Mouse (Mus musculus) right cerebral cortex, postnatal 10 days (tissue): ENCODE measurements around the gene Trim46.

Experiments
- DNase-seq, 2 experiments: peaks; one replicate each; pipeline ENCODE4 v3.0.0; 2021; ENCODE audit warnings: low spot score in 2 of 2

Gene Trim46

GRCm38 (mm10) chr3:89246261-89247100, at the start of gene Trim46:
Gene Trim46 (minus strand): TSS chr3:89246309.
- DNase-seq: peak; percentile 95

DNA sequence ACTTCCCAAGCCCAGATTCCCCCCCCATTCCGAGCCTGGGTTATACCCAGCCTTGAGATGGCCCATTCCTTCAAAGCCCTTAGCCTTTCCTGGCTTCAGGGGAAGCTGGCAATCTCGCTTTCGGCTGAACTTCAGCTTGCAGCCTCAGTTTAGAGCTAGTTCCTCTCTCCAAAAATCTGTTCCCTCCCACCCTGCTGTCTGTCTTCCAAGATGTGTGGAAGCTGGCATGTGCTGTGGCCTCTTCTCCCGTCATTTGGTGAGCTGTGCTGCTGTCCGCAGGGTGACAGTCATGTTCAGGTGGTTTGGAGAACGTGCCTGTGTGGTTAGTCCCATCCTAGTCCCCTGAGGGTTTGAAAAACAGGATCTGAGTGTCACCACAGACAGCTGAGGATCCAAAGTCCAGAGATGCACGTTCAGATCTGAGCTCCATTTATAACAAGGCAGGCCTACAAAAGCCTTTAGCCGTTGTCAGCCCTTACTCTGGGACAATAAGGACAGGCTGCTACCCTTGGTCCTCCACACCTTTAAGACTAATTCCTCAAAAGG, 49.6 kb upstream of the Trim46 start:
- no peak for DNase-seq

DNA sequence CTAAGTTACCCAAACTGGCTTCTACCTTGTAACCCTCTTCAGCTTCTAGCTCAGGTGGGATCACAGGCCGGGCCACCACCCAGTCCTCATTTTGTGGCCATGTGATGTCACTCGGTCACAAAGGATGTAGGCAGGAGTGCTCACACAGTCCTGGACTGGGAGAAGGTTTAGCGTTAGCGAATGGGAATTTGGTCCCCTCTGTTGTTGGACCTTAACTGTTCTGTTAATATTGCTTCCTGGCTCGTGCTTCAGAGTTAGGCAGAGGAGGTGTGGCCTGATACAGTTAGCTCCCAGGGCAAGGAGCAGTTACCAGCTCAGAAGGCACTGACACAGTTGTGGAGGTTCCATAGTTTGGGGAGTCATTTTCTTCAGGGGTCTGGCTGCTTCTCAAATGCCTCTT, 48.1 kb upstream of the Trim46 start:
- no peak for DNase-seq

DNA sequence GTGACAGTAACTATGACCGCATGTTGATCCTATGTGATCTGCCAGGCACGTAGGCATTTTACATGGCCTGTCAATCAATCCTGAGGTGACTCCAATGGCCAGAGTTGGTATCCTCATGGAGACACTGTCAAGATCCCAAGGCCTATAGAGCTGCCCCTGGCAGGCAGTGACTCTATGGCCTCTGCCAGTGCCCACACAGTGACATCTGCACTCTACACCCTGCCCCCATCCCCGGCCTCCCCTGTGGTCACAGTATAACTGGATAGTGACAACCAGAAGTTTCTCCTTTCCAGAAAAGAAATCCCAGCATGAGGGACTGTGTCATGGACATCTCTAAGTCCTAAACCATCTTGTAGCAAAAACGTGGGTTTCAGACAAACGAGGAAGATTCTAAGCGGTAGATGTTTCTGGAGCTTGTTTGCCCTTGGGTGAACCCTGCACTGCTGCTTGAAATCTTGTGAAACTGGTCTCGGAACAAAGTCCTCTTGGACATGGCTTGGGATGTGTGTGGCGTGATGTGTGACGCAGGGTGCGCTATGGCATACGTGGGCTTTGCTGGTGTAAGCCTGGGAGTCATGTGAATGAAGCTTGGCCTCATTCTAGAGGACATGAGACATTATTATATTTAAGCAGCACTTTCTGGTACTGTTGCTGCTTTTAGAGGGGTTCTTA, 47.3 kb upstream of the Trim46 start:
- DNase-seq: no peak

- no peak for DNase-seq
Observed at GRCm38 (mm10) chr3:89292303-89292702, 46.2 kb upstream of the Trim46 start.

DNA sequence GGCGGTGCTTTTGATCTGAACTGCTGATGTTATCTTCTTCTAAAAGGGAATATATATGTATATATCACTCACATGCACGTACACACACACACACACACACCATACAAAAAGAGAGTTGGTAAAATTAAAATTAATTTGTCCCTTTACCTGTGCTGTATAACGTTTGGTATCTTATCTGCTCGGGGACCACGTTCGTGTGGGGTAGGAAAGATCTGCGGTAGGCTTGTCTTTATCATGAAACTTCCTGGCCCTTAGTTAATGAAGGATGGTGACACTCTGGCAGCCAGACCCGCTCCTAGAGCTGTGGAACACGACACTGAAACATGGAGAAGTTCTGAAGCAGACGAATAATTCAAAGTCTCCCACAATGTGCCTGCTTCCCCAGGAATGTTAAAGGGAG, 45.8 kb upstream of the Trim46 start:
- no peak for DNase-seq

GRCm38 (mm10) chr3:89288503-89288928, 42.4 kb upstream of the Trim46 start:
- no peak for DNase-seq

- no peak for DNase-seq
Observed at GRCm38 (mm10) chr3:89287286-89287685, 41.2 kb upstream of the Trim46 start.

DNA sequence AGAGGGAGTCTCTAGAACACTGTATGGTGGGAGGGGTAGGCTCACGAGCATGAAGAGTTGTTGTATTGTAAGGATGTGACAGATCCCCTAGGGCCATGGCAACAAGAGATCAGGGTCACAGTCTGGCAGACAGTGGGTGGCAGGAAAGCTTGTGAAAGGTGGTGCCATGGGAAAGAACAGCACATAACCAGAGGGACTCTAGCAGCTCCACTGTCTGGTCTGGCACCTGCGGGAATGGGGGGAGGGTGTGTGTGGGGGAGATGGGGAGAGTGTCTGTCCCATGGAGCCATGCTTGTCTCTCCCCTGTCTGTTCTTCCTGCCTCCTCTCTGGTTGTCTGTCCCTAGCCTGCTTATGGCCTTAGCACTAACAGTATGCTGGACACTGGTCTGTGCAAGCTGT, 39.4 kb upstream of the Trim46 start:
- no peak for DNase-seq

DNA sequence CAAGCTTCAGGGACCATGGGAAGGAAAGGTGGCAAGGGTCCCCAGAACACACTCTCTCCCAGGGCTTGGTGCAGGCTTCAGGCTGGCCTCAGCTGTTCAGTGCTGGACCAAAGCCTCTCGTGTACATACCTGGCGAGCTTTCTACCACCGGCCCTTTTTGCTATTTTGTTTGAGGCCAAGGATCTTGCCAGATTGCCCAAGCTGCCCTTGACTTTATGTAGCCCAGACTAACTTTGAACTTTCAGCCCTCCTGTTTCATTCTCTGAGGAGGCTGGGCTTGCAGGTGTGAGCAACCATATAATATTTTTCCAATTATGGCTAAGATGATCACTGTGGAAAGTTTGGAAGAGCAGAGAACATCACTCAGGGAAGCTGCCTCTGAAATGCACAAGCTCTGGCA, 38.2 kb upstream of the Trim46 start:
- no peak for DNase-seq

- no peak for DNase-seq
Observed at GRCm38 (mm10) chr3:89282291-89282643, 36.2 kb upstream of the Trim46 start.

DNA sequence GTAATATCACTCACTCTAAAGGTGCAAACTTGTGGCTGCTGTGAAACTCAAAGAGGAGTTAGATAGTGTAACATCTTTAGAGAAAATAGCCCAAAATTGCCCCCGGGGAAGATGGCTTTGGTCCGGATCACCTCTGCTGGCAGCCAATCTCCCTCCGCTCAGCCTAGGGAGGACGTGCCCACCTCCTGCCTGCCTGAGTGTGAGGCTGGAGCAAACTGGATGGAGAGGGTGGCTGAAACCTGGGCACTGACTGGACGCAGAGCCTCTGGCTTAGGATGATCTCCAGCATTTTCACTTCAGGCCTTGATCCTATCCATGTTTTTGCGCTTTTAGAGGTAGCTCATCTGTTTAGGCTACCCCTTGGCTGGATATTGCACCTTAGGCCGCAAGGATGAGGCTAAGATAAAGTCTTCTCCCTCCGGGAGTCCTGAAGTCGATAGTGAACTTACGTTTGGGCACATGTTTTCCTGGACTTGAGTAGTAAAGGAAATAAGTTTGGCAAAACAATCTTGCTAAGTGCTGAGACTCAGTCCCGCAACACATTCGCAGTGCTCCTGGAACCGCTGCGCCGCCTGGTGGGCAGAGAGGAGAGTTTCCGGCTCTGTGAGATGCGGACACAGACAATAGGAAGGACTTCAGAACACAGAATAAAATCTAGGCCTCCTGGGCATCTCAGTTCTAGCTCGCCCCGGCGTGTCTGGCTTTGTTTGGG, 35.6 kb upstream of the Trim46 start:
- peak; percentile 84 to 90 for DNase-seq

DNA sequence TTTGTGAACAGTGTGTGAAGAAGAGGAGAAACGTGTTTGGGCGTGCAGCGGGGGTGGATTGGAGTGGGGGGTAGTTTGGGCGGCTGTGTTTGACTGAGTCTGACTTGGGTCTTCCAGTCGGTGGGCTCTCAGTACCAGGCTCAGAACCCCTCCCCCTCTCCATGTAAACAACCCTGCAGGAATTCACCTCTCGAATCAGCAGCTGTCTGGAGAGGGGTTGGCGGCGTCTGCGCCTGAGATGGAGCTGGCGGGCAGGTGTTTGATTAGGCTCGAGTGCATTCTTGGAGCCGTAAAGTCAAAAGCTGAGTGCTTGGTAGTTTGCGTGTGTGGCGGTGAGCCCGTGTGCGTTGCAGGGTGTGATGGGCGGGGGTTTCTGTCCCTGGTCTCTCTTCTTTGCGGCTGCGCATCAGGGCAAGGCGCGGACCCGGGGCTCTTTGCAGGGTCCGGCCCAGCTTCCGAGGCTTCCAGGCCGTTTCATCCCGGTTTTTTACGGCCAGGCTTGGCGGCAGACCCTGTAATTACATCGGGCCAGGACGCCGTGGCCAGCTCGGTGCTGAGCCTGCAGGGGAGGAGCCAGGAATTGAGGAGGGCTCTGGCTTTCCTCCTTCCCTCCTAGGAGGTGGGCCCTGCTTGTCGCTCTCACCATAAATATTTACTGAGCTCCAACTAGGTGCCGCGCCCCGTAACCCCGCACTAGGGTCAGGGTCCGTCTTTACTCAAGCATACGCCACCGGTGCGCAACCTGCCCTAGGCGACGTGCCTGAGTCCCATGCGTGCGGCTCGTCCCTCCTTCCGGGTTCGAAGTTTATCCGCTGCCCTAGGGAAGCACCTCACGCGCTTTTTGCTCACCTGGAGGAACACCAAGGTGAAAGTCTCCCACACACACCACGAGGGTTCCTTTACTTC, 34.8 kb upstream of the Trim46 start, which contains the start of gene Efna1:
TSS of gene Efna1 (minus strand) at position 537 of the 906 bp plus-strand sequence.
- DNase-seq: peak; percentile 52 to 58

- DNase-seq: no peak
Observed at GRCm38 (mm10) chr3:89280050-89280605, 34.0 kb upstream of the Trim46 start.

DNA sequence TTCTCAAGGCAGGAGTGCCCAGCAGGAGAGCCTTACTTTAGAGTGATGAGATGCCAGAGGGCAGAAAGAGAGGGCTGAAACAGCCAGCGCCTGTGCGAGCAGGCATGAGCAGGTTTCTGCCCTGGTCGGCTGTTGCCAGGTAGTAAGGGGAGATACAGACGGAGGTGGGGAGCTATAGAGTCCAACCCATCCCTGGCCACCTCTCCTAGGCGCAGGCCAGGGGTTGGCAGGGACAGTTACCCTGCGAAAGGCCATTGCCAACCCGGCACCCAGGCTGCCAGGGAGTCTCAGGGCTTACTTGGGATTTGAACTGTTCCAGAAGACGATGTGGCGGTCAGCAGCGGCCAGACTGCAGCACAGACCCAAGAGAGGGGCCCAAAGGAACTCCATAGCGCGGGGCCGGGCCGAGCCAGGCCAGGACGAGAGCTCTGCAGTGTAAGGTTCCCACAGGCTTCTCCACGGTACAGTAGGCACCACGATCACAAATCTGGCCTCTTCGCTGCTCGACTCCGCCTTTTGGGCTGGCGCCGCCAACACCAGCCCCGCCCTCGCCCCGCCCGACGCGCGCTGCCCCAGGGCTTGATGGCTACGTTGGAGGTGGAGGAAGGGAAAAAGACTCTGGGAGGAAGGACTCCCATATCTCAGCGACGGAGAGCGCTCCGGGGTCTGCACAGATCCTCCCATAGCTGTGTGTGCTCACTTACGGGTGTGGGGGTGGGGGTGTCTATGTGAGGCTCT, 33.2 kb upstream of the Trim46 start:
- DNase-seq: peak; percentile 76 to 81

GRCm38 (mm10) chr3:89278643-89279042, 32.5 kb upstream of the Trim46 start:
- DNase-seq: no peak

DNA sequence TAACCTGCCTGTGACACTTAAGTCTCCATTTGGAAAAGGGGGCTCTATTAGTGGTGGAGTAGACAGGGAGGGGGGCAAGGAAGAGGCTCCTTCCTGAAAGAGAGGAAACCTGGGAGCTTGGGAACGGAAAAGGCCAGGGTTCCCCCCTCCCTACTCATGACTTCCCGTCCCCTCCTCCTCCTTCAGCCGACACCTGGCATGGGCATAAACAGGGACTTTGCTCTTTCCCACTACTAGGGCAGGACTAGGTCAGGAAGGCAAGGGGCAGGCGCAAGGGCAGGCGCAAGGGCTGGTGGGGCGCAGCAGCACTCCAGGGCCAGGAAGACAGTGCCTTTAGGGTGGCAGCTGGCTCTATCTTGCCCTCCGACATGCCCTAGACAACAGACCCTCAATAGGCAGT, 32.0 kb upstream of the Trim46 start:
- DNase-seq: no peak

GRCm38 (mm10) chr3:89277281-89278021, 31.3 kb upstream of the Trim46 start:
- no peak for DNase-seq

GRCm38 (mm10) chr3:89276061-89276460, 30.0 kb upstream of the Trim46 start:
- no peak for DNase-seq
